Mouse (Mus musculus) megakaryocyte, adult 5-6 weeks (primary cell): ENCODE measurements around the gene Ppm1n. TPM values are rescaled to one million over a fixed set of nuclear protein-coding genes. Genes with fewer than 3 reads are reported as not detected.

ENCODE experiments used
- ATAC-seq: 2 replicates; pipeline ENCODE4 v1.8.0; 2016; ENCODE audit warnings: mild to moderate bottlenecking, inconsistent platforms; ENCODE audit not compliant: poor library complexity, severe bottlenecking
- total RNA-seq, 2 experiments: library from RNA; stranded (forward) in 1 of 2; stranded (reverse) in 1 of 2; fragments of 153-499, 151-499 nt in 1 of 2; fragments of 221-1000, 200-1000 nt in 1 of 2; gene quantifications; 2 replicates each; pipeline versions ENCODE4 v1.2.3 to v1.2.4; 2015 to 2017

The Ppm1n gene
- total RNA-seq, 2 experiments from 2014 or later, result not detected

GRCm38 (mm10) chr7:19257390-19258022 is 22.4 kb downstream of the Ppm1n start:
- peak; percentile 92 for ATAC-seq

DNA sequence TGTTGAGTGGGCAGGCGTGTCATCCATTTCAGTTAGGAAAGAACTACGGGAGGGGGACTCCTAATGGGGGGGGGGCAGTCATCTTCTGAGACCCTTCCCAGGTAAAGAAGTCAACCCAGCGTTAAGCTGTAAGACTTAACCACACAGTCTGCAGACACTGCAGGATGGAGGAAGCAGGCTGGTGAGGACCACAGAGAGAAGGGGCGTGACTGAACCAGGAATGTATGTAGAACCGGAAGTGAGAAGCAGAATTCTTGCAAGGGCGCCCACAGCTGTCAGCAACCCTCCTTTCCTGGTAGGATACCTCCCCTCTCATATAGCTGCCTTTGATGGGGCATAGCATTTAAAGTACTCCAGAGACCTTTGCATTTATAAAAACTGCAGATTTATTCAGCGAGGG is 23.3 kb downstream of the Ppm1n start:
- ATAC-seq, result 0 out of 2 replicates have a peak, but pooled peaks have one; percentile 26

- no peak for ATAC-seq
These were observed 24.5 kb downstream of the Ppm1n start for GRCm38 (mm10) chr7:19255395-19255794.

- no peak for ATAC-seq
These were observed 26.4 kb downstream of the Ppm1n start for GRCm38 (mm10) chr7:19253437-19253836.

- no peak for ATAC-seq
These were observed 27.8 kb downstream of the Ppm1n start for GRCm38 (mm10) chr7:19252078-19252477.

DNA sequence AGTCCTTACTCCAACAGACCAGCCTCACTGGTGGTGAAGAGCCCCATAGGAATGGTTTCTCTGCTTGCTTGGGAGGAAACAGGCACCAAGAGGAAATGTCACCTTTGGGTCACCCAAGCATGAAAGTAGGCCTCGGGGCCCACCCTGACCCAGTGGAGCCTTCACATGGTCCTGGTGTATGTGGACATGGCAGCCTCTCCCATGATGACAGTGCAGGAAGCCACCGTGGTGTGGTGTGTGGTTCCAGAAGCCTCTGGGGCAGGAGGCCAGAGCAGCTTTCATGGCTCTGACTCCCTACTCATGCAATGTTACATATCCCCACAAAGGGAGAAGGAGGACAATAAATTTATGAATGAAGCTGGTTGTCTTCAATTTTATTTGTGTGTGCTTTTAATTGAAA is 32.4 kb downstream of the Ppm1n start:
- ATAC-seq, result no peak

DNA sequence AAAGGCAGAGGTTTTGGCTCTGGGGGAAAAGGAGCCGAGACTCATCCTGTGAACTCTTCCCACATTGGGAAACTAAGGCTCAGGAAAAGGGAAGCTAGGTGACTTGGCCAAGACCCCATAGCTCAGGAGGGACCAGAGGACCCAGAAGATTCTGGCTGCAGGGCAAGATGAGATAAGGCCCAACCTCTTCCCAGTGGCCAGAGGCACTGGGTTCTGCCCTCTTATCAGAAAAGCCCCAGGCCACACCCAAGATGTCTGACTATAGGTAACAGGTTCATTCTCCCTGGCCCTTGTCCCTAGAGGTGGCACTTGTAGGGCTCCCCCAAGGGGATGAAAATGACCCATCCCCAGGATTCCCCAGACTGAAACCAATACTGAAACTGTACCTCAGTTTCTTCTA is 33.0 kb downstream of the Ppm1n start:
- ATAC-seq, result no peak

DNA sequence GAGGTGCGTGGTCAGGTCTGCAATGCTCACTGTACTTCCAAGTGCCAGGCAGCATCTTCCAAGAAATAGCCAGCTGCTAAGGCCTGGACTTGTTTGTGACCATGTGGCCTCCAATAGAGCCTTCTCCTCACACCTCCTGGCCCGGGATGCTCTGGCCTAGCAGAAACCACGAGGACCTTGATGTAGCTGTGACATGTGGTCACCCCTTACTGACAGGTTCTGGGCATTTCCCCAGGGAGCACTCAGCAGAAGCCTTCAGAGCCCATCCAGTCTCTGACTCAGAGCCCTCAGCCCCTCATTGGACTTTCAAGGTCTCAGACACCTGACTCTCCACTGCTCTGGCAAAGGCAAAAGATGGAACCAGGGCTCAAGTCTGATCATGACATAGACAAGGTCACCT is 34.8 kb downstream of the Ppm1n start:
- no peak for ATAC-seq

DNA sequence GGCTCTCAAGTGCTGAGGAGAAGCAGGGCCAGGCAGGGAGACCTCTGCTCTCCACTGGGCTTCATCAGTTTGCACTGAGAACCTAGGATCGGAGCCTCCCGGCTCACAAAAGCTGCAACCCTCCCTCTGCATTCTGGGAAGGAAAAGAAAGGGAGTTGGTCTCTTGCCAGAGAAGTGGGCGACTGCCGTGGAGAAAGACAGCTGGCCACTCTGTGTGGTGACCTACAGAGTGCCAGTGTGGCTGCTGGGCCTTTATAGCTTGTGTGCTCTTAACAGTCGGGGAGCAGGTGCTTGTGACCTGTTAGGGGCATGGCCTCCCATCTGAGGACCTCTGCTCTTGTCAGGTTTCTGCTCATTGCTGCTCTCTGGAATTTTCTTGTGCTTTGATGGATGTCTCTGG is 36.0 kb downstream of the Ppm1n start:
- ATAC-seq, result no peak

- no peak for ATAC-seq
These were observed 37.9 kb downstream of the Ppm1n start for GRCm38 (mm10) chr7:19242005-19242404.

GRCm38 (mm10) chr7:19240905-19241463 is 38.9 kb downstream of the Ppm1n start:
- ATAC-seq, result no peak

GRCm38 (mm10) chr7:19239986-19240385 is 39.9 kb downstream of the Ppm1n start:
- no peak for ATAC-seq

GRCm38 (mm10) chr7:19239423-19239822 is 40.4 kb downstream of the Ppm1n start:
- peak; percentile 97 for ATAC-seq

- ATAC-seq, result no peak
These were observed 41.5 kb downstream of the Ppm1n start for GRCm38 (mm10) chr7:19238344-19238743.

- ATAC-seq, result no peak
These were observed 43.5 kb downstream of the Ppm1n start for GRCm38 (mm10) chr7:19236411-19236810.

GRCm38 (mm10) chr7:19235092-19235671 is 44.7 kb downstream of the Ppm1n start:
- peak; percentile 16 for ATAC-seq

DNA sequence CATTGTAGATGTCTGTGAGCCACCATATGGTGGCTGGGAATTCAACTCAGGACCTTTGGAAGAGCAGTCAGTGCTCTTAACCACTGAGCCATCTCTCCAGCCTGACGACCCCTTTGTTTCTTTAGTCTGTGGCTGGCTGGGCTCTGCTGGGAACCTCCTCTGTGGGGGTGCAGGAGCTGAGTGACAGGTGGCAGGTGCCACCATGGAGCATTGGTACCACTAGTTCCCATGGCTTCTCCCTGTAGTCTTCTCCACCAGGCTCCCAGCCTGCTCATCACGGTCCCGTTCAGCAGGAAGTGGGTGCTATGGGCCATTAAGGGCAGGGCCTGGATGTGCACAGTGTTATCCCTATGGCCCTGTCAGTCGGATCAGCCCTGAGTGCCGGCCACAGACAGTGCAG is 45.2 kb downstream of the Ppm1n start:
- no peak for ATAC-seq

DNA sequence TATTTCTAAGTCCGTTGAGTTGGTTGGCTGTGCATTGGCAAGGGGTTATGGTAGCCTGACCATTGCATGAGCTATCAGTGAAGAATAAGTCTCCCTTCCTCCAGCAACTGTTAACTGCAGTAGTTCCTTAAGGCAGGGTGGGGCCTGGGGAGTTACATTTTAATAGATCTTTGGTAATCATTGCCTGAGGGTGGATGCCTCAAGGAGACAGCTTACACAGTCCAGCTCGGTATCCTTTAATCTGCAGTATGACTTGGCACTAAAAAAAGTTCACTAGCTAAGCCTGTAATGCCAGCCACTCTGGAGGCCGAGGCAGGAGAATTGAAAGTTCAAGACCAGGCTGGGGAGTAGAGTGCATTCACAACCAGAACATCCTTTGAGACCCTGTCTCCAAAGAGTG is 48.0 kb downstream of the Ppm1n start:
- no peak for ATAC-seq

- no peak for ATAC-seq
These were observed 49.0 kb downstream of the Ppm1n start for GRCm38 (mm10) chr7:19230899-19231298.

DNA sequence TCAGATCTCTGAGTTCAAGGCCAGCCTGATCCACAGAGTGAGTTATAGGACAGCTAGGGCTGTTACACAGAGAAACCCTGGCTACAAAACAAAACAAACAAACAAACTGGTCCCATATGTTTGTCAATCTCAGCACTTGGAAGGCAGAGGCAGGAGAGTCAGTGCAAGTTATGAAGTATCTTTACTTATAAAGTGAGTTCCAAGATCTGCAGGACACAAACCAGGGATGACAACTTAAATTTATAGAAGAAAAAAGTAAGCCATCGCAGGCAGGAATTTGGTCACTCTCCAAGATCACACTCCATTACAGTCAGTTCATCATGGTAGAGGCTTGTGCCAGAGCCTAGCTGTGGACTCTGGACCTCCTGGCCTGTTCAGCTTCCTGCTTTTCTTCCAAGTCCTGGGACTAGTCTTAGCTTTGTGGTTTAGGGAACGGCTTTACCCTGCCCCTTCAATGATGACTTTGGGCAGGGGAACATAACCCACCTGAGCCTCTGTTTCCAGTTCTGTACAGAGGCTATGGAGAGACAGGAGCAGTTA is 49.8 kb downstream of the Ppm1n start:
- ATAC-seq, result no peak

DNA sequence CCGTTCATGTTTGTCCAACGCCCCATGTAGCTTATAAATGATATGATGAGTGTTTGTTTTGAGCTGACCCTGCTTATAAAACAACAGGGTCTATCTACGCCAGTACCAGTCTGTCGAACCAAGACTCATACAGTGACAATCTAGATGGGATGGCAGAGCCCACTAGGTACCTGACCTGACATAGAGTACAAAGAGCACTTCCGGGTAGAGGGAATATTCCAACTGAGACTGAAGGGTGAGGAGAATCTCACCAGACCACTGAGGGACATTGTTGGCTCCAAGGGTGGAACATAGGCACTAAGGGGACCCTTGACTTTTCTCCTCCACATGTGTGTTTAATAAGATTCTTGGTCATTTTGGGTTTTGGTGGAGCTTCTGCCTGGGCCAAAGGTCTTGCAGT is 50.5 kb downstream of the Ppm1n start:
- ATAC-seq, result no peak

GRCm38 (mm10) chr7:19228793-19229148 is 51.1 kb downstream of the Ppm1n start:
- no peak for ATAC-seq
